Mouse (Mus musculus): ENCODE data around the gene Sim2.

DNA sequence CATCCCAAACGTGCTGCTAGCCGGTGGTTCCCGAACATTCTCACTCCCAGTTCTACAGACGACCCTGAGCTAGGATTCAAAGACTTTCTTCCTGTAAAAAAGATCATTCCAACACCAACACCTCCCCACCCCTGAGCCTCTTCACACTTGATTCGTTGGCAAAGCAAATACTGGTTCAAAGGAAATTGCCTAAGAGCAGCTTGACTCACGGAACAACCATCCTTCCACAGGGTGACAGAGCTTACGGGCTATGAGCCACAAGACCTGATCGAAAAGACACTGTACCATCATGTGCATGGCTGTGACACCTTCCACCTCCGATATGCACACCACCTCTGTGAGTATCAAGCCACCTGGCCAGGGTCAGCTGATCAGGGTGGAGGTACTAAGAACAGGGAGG lies 30.0 kb downstream of the Sim2 start:
- TF ChIP-seq POLR2A (IDR thresholded peaks at IDR 0.05; ENCODE audit: extremely low read depth, insufficient read depth, low read length) = no peak
- no peak for TF ChIP-seq CTCF (IDR thresholded peaks at IDR 0.05; ENCODE audit: extremely low read depth, insufficient read depth, low read length)

Measured in cortical plate, adult 2 months (tissue).